Mouse (Mus musculus): ENCODE measurements around the gene Olfr1438-ps1.
"Not testable (repeated sequence)": the region's sequence is repeated elsewhere in the genome, so short reads cannot be mapped to it uniquely, and the experiment has no call there.

The Olfr1438-ps1 gene

GRCm38 (mm10) chr19:12335810-12336209 is at the start of gene Olfr1438-ps1:
Gene Olfr1438-ps1, minus strand, starts transcription at chr19:12335910.
- DNase-seq (ENCODE audit: low spot score in 2 of 2), result no peak

DNA sequence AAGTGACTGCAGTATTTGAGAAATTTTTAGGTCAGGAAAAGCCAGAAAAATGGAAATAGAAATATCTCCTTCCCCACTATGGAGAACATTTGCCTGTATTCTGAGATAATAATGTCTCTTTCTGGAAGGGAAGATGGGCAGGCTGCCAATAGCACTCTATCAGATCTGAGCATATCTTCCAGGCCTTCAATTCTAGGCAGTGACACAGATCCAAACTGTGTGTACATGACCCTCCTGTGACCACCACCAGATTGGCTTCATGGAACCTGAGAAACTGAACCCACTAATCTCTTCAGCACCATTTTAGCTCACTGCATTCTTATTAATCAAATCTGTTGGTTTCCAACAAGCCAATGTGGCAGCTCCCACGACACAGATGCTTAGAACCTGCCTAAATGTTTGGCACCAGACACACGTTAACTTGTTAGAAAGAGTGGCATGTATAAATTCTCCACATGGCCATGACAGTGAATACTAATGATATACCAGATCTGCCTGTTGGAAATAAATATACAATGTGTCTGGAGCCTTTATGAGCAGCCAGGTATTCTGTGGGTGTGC is 38.8 kb upstream of the Olfr1438-ps1 start:
- DNase-seq (ENCODE audit: low spot score in 2 of 2), result no peak

DNA sequence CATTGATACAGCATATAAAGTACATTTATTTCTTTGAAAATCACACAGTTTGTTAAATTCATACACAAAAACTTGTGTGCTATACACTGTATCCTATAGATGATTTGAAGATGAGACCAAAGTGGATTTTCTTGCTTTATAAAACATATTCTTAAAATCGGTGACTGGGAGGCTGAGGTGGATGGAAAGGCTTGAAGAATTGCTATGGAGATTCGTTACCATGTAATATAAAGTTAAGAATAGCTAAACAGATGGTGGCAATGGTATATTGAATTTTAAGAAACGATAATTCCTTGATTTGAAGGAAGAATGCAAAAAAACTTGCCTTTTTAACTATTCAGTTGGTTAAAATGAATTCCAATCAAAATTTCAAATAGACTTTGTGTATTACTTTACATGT is 37.3 kb upstream of the Olfr1438-ps1 start:
- no peak for DNase-seq (ENCODE audit: low spot score in 2 of 2)

DNA sequence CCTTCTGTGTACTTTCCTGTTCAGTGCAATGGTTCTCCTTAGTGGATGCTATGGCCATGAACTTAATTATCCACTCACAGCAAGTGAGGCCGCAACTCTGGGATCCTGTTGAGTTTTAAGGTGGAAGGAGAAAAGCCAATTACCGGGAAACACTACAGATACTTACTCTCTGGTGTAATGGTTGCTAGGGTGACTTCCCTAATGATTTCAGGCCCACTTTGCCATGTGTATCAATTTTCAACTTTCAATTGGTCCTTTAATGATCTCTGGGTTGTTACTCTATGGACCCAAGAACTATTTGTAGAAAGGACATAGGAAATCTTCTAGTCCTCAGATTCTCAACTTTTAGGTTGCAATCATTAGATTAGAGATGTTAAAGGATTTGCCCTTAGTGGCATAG is 10.7 kb downstream of the Olfr1438-ps1 start, which contains the start of gene Olfr1437:
TSS of gene Olfr1437 (minus strand) at position 101 of the 400 bp plus-strand sequence.
- DNase-seq (ENCODE audit: low spot score in 2 of 2), result no peak

GRCm38 (mm10) chr19:12299030-12299429 is 36.7 kb downstream of the Olfr1438-ps1 start, which contains the start of gene Olfr1436:
Gene Olfr1436, minus strand, starts transcription at chr19:12299130.
- not testable (repeated sequence) for DNase-seq (ENCODE audit: low spot score in 2 of 2)

DNA sequence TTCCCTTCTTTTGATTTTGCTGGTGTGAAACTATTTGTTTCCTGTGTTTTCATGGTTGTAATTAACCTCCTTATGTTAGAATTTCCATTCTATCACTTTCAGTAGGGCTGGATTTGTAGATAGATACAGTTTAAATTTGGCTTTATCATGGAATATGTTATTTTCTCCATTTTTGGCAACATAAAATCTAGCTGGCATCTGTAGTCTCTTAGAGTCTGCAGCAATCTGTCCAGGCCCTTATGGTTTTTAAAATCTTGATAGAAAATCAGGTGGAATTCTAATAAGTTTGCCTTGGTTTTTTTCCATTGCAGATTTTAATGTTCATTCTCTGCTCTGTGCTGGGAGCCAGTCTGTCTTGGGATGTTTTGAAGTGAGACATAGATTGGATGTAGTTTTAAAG is 42.7 kb downstream of the Olfr1438-ps1 start:
- DNase-seq (ENCODE audit: low spot score in 2 of 2), result no peak

- DNase-seq (ENCODE audit: low spot score in 2 of 2), result no peak
These were observed 56.2 kb downstream of the Olfr1438-ps1 start, which contains the start of gene Olfr1434 for GRCm38 (mm10) chr19:12279554-12279953. Gene Olfr1434, plus strand, starts transcription at chr19:12279854.
